Mouse (Mus musculus) megakaryocyte, embryonic 14.5 days (primary cell): ENCODE data around the gene Podxl. TPM values are rescaled to one million over a fixed set of nuclear protein-coding genes. Genes with fewer than 3 reads are reported as not detected.

Experiments
- H3K27me3 ChIP-seq: replicated peaks from 2 replicates; pipeline ENCODE3; 2012; ENCODE audit warnings: inconsistent platforms
- H3K36me3 ChIP-seq: replicated peaks from 2 replicates; pipeline ENCODE3; 2012; ENCODE audit warnings: low read length, inconsistent platforms, mixed read lengths
- H3K4me1 ChIP-seq: 2 replicates; pipeline ENCODE4 v1.6.1; 2012; ENCODE audit warnings: inconsistent platforms
- H3K4me3 ChIP-seq: replicated peaks from 2 replicates; pipeline ENCODE3; 2012; ENCODE audit warnings: moderate library complexity, mild to moderate bottlenecking, inconsistent platforms
- H3K9me3 ChIP-seq: 2 replicates; pipeline ENCODE4 v1.6.1; 2012; ENCODE audit warnings: inconsistent platforms
- FLI1 ChIP-seq: IDR thresholded peaks from 2 replicates; pipeline ENCODE4 v1.6.1; 2012; ENCODE audit warnings: low read length, inconsistent platforms, mixed read lengths
- GATA1 ChIP-seq: IDR thresholded peaks from 3 replicates; pipeline ENCODE4 v1.6.1; 2012; ENCODE audit warnings: mixed read lengths, low read length, inconsistent platforms, borderline replicate concordance
- polyA plus RNA-seq: library from polyadenylated mRNA; stranded (reverse); fragments of >175 nt; gene quantifications from 2 replicates; pipeline ENCODE4 v1.2.3, GENCODE M21; 2012; ENCODE audit warnings: low replicate concordance; ENCODE audit not compliant: insufficient read depth

Podxl gene
- polyA plus RNA-seq, 1 experiment, result 27.7 TPM

DNA sequence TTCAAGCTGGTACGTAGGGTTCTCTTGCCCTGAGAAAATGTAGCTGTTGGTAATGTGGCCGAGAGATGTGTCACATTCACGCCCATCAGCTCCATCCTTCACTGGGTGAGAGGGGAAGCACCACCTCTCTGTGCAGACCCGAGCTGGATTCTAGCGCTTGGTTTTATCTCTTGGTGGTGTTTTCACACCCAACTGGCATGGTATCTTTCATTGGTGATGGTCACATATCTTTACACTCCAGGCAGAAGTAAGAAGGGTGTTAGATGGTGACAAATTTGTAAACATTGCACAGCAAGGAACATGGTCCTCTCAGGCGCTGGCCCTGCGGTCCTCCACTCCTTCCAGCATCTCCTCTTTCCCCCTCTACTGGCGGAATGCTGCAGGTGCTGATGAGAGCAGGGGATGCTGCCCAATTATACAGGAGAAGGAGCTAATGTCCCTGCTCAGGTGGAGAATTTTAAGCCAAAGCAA lies 44.7 kb downstream of the Podxl start:
- no peaks in the 10 kb centered on the region for H3K9me3 ChIP-seq
- peak overlapping the region; percentile 30 for H3K4me3 ChIP-seq
- H3K36me3 ChIP-seq, result peaks cover 93% of the 10 kb centered on the region
- H3K4me1 ChIP-seq, result peaks cover 95% of the 10 kb centered on the region
- no peak for TF ChIP-seq FLI1
- TF ChIP-seq GATA1, result no peak
- no peaks in the 10 kb centered on the region for H3K27me3 ChIP-seq

DNA sequence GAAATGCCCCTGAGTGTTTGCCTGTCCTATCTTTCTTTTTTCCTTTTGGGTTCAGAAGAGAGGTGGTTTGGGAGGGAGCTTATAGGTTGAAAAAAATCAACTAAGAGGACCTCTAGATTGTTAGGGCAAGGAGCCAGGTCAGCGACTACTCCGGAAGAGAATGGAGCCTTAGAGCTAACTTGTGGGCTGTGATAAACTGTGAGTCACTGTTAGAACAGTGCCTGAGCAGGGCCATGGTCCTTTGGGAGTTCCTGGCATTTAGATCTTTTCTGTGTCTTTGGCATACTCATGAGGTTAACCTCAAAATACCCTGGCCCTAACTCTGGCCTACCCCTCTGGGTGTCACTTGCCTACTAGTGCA lies 45.5 kb downstream of the Podxl start:
- no peak for TF ChIP-seq GATA1
- no peak for TF ChIP-seq FLI1
- H3K36me3 ChIP-seq, result peaks cover 90% of the 10 kb centered on the region
- H3K27me3 ChIP-seq, result no peaks in the 10 kb centered on the region
- H3K4me1 ChIP-seq, result peaks cover 96% of the 10 kb centered on the region
- H3K9me3 ChIP-seq, result no peaks in the 10 kb centered on the region
- H3K4me3 ChIP-seq, result no peak overlapping the region

DNA sequence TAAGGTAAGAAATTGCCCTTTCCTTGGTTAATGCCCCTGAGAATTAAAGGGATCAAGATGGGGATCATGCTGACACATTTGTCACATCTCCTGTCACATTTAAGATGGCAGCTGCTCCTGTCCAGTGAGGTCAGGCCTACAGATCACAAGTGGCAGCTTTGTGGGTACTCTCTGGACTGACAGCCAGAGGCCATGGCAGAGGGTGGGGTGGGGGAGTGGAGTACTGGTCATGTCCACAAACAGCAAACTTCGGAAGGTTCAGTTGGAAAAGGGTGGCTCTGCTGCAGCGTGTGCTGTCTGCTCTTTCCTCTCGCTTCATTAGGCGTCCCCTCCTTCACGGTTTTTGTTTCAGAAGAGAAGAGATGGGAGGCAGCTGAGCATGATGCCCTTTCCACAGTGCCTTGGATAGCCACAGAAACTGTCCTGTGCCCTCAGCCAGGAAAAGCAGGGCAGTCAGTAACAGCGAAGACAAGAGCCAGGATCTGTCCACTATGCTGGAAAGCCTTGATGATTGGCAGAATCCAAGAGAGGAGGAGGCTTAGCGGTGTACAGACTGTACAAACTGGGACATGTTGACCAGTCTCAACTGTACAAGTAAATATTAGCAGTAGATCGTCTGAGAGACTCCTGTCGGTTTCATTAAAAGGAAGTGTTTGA lies 46.0 kb downstream of the Podxl start:
- Histone ChIP-seq H3K4me3 (peak overlapping the region; percentile 44), H3K27me3 (no peaks in the 10 kb centered on the region), H3K9me3 (no peaks in the 10 kb centered on the region), H3K36me3 (peaks cover 88% of the 10 kb centered on the region), H3K4me1 (peaks cover 99% of the 10 kb centered on the region)
- no peak for TF ChIP-seq FLI1
- no peak for TF ChIP-seq GATA1

DNA sequence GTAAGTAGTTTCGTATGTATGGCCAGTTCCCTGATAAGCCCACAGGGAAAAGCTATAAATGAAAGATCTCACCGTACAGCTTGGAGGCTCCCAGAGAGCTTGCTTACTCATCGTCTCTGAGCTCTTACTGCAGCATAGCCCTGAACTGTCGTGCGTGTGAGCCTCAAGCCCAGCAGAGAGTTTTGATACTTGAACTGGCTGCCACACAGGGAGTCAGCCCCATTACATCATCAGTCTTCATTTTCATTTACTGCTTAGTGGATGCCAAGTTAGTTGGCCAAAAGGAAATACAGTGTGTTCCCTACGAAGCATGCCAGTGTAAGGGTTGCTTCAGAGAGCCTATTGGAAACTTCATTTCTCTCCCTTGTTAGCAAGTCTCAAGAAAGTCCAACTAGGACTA lies 50.1 kb downstream of the Podxl start:
- peaks cover 64% of the 10 kb centered on the region for H3K4me1 ChIP-seq
- H3K4me3 ChIP-seq, result peak overlapping the region; percentile 60
- no peaks in the 10 kb centered on the region for H3K27me3 ChIP-seq
- H3K36me3 ChIP-seq, result peaks cover 79% of the 10 kb centered on the region
- H3K9me3 ChIP-seq, result no peaks in the 10 kb centered on the region
- no peak for TF ChIP-seq FLI1
- no peak for TF ChIP-seq GATA1

DNA sequence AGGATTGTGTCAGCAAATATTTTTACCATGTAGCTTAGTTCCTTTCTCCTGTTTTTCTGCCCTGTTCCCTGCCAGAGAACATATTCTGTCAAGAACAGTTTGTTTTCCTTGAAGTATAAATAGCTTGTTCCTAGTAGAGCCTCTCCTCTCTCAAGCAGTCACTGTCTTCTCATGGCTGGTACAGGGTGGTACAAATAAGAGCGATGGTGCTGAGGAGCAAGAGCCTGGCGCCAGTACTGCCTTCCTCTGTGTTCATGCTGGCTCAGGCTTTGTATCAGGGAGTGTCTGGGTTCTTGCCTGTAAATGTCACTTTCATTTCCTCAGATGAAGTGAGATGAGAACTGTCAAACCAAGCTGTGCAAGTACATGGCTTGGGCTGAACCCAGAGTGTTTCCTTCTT lies 61.2 kb downstream of the Podxl start:
- H3K27me3 ChIP-seq, result no peaks in the 10 kb centered on the region
- TF ChIP-seq FLI1 (no peak), GATA1 (no peak)
- H3K4me3 ChIP-seq, result no peak overlapping the region
- no peaks in the 10 kb centered on the region for H3K9me3 ChIP-seq
- peaks cover 84% of the 10 kb centered on the region for H3K36me3 ChIP-seq
- peaks cover 16% of the 10 kb centered on the region for H3K4me1 ChIP-seq

DNA sequence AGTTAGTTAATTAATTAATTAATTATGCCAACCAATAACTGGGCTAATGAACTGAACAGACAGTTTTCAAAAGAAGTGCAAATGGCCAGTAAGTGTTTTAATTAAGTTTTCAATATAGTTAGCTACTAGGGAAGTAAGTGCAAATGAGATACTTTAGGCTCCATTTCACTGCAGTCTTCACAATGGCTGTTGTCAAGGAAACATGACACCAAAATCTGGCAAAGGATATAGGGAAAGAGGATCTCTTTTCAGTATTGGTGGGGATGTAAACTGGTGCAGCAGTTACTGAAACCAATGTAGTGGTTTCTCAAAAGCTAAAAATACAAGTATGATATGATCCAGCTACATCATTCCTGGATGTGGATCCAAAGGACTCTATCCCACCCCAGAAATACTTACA lies 63.1 kb downstream of the Podxl start:
- H3K9me3 ChIP-seq, result no peaks in the 10 kb centered on the region
- no peaks in the 10 kb centered on the region for H3K27me3 ChIP-seq
- TF ChIP-seq FLI1 (no peak), GATA1 (no peak)
- no peak overlapping the region for H3K4me3 ChIP-seq
- peaks cover 24% of the 10 kb centered on the region for H3K4me1 ChIP-seq
- H3K36me3 ChIP-seq, result peaks cover 84% of the 10 kb centered on the region

DNA sequence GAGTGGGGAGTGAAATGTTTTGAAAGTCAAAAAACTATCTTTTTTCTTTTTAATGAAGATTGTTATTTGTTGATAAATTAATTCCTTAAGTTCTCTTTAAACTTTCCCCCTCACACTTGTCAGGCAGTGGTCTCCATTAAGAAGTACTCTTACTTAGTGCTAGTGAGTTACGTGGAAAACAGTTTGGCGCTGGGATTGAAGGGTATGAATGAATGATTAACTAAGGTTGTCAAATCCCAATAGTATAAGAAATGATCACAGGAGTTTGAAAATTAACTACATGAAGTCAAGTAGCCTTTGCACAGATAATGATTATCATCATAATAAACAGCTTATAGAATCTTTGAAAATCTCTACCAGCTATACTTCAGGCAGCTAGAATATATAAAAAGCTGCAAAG lies 63.5 kb downstream of the Podxl start:
- Histone ChIP-seq H3K36me3 (peaks cover 82% of the 10 kb centered on the region), H3K27me3 (no peaks in the 10 kb centered on the region), H3K4me1 (peaks cover 28% of the 10 kb centered on the region), H3K4me3 (no peak overlapping the region), H3K9me3 (no peaks in the 10 kb centered on the region)
- no peak for TF ChIP-seq FLI1
- no peak for TF ChIP-seq GATA1

DNA sequence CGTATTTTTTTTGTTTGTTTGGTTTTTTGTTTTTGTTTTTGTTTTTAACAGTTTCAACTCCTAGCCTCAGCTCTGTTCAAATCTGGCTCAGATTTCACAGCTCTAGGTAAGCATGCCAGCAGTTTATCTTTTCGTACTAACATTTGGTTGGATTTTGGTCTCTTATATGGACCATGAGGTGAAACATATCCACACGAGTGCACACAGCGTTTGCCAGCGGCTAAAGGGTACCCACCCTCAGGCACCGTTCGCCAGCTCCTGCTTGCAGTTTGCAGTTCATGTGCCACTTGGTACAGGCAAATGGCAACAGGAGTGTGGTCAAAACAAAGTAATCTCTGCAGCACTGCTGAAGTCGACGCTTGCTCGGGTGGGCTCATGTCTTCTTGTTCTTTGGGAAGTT lies 63.9 kb downstream of the Podxl start:
- H3K27me3 ChIP-seq, result no peaks in the 10 kb centered on the region
- H3K4me3 ChIP-seq, result no peak overlapping the region
- H3K4me1 ChIP-seq, result peaks cover 32% of the 10 kb centered on the region
- H3K9me3 ChIP-seq, result no peaks in the 10 kb centered on the region
- TF ChIP-seq FLI1 (no peak), GATA1 (no peak)
- peaks cover 81% of the 10 kb centered on the region for H3K36me3 ChIP-seq

DNA sequence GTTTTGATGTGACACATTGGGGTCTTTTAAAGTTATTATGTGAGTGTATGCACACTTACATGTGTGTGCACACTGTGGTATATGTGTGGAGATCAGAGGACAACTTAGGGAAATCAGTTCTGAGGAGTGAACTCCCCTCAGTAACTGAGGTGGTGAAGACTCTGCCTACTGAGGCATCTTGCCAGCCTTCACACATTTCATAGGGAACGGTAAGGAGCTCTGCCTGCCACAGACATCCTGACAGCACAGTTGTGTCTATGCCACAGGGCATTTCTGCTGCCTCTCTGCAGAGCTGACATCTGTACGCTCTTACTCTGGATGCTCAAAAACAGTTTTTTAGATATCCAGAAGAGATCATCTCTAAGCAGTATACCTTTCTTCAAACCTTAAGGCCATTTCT lies 67.6 kb downstream of the Podxl start:
- no peak overlapping the region for H3K4me3 ChIP-seq
- no peak for TF ChIP-seq FLI1
- TF ChIP-seq GATA1, result no peak
- H3K27me3 ChIP-seq, result no peaks in the 10 kb centered on the region
- H3K4me1 ChIP-seq, result peaks cover 27% of the 10 kb centered on the region
- H3K36me3 ChIP-seq, result peaks cover 72% of the 10 kb centered on the region
- no peaks in the 10 kb centered on the region for H3K9me3 ChIP-seq

DNA sequence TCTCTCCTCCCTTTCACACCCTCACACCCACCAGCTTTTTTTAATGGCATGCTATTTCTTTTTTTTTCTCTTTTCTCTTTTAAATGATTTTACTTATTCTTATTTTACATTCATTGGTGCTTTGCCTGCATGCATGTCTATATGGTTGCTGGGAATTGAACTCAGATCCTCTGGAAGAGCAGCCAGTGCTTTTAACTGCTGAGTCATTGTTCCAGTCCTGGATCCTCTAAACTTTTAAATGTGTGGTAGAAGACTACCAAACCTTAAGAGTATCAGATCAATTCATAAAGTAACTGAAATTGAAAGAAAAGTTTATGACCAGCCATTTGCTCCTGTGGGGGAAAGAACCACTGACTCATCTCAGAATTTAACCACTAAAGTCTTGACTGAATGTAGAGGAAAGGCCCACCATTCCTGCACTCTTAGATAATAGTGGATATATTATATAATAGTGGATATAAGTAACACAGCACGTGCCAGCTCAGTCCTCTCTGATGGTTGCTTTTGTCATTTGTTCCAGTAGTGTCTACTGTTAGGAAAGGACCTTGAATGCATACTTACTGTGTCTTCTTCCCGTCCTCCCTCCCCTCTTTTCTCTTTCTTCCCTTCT lies 68.6 kb downstream of the Podxl start:
- Histone ChIP-seq H3K4me1 (peaks cover 27% of the 10 kb centered on the region), H3K27me3 (no peaks in the 10 kb centered on the region), H3K9me3 (no peaks in the 10 kb centered on the region), H3K36me3 (peaks cover 74% of the 10 kb centered on the region), H3K4me3 (peak overlapping the region; percentile 10)
- TF ChIP-seq GATA1 (no peak), FLI1 (no peak)

DNA sequence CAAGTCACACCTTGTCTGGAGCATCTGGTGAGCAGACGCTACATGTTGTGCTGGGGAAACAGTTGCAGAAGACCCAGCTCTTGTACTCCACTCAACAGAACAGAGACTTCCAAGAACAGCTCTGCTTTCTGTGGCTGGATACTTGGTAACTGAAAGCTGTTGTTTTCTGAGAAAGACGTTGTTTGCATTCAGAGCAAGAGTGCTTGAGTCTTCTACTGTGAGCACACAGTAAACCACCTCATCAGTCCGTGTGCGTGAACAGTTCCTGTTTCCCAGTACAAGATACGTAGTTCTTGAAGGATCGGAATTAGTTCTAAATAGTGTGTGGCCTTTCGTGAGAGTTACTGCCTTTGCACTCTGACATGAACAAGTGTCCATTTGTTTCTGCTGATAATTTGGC lies 73.8 kb downstream of the Podxl start:
- H3K27me3 ChIP-seq, result no peaks in the 10 kb centered on the region
- TF ChIP-seq FLI1, result no peak
- TF ChIP-seq GATA1, result no peak
- H3K4me3 ChIP-seq, result no peak overlapping the region
- no peaks in the 10 kb centered on the region for H3K9me3 ChIP-seq
- H3K4me1 ChIP-seq, result peaks cover 16% of the 10 kb centered on the region
- H3K36me3 ChIP-seq, result peaks cover 77% of the 10 kb centered on the region
